Mouse (Mus musculus) testis, postnatal 10 days (tissue): ENCODE results near the gene Ccnb1.
"Not testable (repeated sequence)": the region's sequence is repeated elsewhere in the genome, so short reads cannot be mapped to it uniquely, and the experiment has no call there.

ENCODE experiments used
- DNase-seq: peaks from one replicate; pipeline ENCODE4 v3.0.0; 2021; ENCODE audit warnings: low spot score

Gene Ccnb1

DNA sequence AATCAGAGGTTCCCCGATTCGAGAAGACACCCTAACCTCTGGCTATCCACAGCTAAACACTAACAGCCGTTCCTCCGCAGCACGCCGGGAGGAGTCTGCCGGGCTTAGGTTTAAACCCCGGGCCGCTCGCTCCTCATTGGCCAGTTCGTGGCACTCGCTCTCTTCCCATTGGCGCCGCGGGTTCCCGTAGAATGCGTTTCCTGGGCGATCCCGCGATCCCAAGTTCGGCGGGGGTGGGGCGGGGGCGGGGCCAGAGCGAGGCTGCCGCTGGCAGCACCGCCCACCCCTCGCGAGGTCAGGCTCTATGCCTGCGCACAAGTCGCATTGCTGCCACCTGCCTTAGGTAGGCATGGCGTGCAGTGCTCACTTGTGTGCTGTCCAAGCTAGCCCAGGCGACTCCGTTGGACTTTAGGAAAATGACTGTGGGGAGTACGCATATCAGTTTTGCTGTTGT is at the start of gene Ccnb1:
Gene Ccnb1, minus strand, starts transcription at position 157 of the 454 bp plus-strand sequence.
- DNase-seq = peak; percentile 94

DNA sequence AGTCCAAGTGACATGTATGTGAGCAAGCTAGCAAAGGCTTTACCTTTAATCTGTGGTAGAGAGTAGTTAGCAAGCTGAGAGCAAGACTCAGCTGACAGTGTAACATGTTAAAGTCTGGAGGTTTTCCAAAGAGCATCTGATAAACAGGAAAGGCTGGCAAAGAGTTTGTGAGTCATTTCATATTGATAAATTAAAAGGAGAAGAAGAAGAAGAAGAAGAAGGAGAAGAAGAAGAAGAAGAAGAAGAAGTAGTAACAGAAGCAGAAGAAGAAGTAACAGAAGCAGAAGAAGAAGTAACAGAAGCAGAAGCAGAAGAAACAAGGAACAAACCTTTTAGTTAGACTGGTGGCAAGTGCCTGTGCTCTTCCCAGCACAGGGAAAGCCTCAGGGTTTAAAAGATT is 48.4 kb upstream of the Ccnb1 start:
- no peak for DNase-seq

DNA sequence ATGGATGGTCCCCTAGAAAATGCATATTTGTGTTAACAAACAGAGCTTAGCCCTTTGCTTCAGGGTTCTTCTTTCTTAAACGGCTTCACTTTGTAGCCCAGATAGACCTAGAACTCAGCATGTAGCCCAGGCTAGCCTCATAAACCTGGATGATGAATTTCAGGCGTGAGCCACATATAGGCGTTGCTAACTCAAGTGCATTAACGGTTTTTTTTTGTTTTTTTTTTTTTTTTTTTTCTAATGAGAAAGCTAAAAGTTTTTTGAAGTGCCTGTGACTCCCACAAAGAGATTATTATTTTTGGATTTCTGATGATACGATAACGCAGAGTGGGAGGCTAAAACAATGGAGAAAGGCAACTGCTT is 47.3 kb upstream of the Ccnb1 start:
- DNase-seq = no peak

DNA sequence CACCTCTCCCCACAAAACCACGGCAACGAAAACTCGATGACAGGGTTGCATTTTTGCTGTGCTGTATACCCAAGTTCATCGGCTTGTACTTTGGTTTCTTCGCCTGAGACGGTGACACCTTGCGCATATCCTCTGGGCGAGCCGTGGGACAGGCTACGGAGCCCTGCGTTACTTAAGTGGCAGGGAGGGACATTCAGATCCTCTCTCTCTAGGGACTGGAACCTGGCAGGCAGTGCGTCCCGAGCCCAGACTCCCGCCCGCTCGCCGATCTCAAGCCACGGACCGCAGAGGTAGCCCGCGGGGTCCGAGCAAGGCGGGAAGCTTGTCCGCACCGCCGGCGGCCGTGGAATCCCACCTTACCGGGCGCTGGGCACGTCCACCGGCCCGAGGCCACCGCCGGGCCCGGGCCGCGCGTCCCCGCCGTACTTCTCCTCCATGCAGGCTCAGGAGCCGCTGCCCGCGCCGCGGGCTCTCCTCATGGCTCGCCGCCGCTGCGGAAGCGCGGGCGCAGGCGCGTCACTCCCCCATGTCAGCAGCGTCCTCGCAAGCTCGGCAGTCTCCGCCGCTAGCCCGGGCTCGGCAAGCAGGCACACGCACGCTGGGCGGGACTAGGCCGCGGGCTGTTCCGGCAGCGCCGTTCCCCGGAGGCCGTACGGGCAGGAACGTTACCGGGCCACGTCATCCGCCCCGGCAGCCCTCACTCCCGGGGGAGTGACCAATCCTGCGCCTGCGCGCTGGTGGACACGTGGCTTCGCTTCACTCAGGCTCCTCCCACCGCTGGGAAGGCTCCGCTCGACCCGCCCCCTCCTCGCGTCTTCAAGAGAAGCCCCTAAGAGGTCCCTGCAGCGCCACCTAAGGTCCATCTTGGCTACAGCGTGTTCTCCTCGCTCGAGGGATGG is 46.6 kb upstream of the Ccnb1 start, which contains the start of gene Slc30a5:
Gene Slc30a5, minus strand, starts transcription at position 687 of the 899 bp plus-strand sequence.
- DNase-seq = peak; percentile 100

DNA sequence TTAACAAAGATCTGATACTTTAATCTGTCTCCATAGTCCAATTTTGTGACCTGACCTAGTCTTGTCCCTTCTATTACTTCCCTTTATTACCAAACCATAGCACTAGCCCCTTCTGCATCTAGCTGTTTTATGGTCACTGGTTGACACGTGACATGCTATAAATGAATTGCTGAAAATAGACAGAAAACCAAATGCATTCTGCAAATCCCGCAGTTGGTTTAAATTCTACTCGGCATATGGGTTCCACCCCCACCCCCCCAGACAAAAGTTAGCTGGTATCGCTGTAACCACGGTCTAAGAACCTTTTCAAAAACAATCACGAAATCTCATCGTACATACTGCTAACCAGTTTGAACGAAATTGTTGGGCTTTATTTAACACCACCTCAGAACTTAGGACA is 45.8 kb upstream of the Ccnb1 start:
- DNase-seq = no peak

DNA sequence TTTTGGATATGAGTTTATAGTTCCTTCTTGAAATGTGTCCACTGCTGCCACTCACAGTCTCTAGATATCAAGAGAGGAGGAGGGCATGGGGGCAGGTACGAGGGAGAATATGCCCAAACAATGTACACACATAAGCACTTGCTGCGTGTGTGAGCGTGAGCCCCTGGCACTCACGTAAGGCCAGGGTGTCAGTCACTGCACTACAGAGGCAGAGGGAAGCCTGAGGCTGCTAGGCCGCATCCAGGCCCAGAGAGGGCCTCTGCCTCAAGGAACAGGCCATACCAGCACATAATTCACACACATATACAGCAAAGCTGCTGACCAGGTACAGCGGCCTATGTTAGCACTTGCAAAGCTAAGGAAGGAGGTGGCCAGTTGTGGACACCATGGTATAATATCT is 44.8 kb upstream of the Ccnb1 start:
- DNase-seq = no peak

DNA sequence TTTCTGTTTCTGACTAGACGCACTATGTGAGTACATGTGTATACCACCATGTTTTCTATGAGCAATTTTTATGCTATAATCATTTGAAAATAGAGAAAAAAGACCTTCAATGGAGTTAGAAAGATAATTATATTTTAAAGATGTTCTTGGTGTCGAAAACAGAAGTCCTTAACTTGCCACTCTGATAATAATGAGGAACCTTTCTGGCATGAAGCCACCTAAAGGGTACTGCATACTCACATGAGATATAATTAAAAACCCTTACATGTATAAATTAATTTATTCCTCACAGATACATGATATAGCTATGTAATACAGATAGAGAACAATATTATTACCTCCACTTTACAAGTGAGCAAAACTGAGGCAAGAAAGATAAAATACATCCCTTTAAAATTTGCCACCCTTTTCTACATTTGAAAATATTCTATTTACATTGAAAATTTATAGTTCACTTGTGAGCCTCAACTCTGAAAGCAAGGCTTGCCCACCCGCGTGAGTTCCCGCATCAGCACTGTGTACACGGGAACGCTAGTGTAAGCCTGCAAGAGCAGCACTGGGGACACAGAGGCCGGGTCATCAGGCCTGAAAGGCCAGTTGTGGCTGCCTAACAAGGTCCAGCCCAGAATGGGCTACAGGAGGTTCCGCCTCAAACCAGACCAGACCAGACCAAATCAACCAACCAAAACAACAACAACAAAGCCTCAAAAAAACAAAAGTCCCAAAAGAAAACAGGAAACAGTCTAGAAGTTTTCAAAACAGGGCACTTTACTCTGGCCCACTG is 39.4 kb upstream of the Ccnb1 start:
- no peak for DNase-seq

DNA sequence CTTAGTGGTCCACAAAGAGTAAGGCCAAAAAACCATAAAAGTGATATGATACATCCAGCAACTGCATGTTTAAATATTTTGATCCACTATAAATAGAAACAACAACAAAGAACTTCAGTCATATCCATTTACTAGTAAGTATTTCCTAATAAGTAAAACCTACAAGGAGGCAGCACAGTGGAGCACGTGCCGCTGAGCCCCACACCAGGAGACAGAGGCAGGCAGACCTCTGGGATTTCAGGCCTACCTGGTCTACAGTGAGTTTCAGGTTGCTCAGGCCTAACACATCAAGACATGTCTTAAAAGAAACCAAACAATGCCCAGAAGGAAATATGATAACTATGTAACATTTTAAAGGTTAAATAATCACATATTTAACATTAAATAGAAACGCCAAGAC is 38.5 kb upstream of the Ccnb1 start:
- no peak for DNase-seq

DNA sequence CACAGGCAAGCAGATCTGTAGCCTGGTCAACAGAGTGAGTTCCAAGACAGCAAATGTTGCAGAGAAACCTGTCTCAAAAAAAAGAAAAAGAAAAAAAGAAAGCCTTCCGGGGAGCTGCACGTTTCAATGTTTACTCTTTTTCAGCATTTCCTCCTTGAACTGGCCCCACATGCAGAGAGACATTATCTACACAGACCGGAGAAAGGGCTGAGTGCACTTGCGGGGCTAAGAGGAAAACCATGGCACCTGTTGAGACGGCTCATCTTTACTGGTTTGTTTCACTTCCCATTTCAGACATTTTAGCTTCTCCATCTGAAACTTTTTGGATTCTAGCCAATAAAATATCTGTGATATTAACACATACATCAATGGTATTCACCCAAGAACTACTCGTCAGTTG is 37.9 kb upstream of the Ccnb1 start:
- no peak for DNase-seq

DNA sequence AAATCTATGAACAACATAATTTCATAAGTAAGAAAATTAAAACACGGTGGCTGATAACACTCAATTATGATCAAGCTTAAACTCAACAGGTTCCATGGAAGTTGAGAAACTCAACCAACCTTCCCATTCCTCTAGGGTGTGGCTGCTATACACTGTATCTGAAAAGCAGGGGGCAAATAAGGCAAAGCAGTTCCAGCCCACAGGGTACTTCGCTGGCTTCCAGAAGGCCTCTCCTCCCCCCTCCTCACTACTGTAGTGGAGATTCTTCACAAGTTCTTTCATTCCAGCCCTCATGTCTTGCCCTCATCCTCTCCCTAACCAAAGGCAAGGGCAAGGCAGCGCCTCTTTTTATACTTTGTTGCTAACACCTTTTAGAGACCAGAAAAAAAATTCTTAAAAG is 37.5 kb upstream of the Ccnb1 start:
- DNase-seq = no peak

DNA sequence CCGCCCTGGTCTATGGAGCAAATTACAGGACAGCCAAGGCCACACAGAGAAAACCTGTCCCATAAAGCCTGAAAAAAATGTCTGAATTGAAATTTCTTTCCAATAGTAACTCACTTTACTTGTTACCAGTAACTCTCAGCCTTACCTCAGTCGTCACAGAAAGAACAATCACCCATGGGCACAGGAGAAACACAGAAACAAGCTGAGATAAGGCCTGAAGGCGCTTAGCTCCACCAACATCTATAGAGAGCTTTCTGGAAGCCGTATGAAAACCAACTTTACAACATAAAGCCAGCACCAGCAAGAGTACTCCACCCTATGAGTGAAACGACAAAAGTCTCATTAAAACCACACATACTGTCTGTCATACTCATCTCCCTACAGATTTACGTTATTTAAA is 28.1 kb upstream of the Ccnb1 start:
- no peak for DNase-seq

DNA sequence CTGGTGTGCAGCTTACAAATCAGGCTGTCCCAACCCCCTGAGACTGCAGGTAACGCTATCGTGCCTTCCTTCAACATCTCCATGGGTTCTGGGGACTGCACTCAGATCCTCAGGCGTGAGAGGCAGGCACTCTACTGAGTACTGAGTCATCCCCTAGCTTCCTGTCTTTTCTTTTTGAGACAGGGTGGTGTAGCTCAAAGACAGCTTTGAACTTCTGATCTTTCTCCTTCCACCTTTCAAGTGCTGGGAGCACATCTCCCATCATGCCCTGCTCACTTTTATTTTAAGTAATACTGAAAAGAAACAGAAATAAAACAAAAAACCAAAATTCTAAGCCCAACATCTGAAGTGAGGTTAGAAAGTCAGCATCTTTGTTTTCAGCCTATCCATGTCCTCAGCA is 19.4 kb upstream of the Ccnb1 start:
- no peak for DNase-seq

DNA sequence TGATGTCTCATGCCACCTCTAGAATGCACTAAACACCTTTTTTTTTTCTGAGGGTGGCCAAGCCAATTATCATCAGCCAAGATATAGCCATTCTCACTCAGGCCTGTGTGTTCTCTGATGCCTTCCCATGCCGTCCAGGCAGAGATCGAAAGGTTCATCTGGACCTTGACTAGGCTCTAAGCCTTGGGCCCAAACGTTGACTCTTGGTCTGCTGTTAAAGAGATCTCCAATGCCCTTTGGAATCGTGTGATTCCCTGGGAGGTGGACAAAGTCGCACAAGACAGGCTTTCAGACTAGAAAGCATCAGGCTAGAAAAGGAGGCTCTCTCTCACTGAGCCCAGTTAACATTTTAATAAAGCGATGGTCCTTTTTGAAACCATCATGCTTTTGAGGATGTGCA is 10.8 kb upstream of the Ccnb1 start:
- no peak for DNase-seq

DNA sequence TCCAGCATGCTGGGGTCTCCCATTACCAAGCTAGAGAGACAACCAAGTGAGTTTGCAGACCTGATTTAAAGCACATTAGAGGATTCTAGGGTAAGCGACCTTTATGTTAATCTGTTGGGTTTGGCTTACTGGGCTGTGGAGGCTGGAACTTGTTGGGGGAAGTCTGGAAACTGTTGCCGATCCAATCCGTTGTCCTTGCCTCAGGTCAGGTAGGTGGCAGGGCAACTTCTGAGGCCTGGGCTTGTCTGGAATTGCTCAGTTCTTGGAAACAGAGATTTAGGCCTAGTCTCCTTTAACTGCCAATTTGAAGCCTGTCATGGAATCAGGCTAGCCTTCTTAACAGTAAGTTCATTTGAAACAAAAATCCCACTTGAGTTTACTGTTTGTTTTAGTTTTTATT is 2.7 kb upstream of the Ccnb1 start:
- no peak for DNase-seq

DNA sequence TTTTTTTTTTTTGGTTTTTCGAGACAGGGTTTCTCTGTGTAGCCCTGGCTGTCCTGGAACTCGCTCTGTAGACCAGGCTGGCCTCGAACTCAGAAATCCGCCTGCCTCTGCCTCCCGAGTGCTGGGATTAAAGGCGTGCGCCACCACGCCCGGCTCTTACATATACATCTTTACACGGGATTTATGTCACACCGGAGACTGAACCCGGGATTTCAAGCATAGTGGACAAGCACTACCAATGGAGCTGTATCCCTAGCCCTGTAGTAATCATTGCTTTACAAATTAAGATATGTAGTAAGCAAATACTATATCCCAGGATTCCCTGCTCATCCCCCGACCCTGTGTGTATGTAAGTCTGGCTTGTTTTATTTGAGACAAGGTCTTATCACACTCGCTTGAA is 1.7 kb upstream of the Ccnb1 start:
- not testable (repeated sequence) for DNase-seq

DNA sequence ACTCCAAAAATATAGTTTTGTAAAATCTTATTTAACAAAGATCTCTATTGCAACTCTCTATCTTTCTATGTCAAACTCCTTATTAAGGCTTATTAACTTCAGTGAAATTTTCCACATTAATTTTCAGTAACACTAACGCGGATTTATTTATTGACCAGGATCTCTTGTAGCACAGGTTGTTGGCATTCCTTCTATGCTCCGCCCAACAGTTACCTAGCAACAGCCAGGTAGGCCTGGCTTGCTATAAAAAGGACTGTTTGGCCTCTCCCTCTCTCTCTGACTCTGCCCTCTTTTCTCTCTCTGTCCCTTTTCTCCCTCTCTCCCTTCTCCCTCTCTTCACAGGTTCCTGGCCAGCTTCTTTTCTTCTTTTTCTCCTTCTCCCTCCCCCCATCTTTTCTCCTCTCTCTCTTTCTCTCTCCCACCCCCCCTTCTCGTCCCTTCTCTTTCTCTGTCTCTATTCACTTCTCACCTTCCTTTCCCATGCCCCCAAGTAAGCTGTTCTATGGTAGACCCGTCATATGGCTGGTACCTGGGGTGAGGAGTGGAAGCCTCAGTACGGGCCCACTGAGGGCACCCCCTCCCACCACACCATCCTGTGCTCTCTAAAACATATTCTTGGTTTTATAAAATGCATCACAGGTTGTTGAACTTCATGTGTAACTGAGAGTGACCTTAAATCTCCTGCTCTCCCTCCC is 1.1 kb upstream of the Ccnb1 start:
- DNase-seq = no peak

DNA sequence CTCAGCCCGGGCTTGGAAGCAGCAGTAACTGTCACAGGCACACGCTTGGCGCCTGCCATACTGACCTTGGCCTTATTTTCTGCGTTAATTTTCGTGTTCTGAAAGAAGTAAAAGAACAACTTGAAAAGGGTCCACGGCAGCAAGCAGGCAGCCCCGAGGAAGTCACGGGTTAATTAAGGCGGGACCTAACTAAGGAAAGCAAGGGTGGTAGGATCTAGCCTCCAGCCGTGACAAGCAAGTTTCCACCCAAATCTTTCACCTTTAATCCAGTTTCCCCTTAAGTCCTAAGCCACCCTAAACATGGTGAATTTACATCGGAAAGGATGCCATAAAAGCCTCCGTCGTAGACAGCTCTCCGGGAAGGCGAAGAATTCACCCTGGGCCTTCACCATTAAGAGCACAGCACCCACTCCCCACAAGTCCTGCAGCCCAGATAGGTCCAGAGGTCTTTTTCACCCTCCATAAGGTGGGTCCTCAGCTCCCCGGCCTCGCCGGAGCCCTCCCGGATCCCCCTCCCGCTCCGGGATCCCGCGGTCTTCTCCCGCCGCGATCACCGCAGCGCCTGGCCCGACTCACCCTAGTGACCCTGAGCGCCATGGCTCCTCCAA is 460 bp downstream of the Ccnb1 start:
- DNase-seq = no peak

DNA sequence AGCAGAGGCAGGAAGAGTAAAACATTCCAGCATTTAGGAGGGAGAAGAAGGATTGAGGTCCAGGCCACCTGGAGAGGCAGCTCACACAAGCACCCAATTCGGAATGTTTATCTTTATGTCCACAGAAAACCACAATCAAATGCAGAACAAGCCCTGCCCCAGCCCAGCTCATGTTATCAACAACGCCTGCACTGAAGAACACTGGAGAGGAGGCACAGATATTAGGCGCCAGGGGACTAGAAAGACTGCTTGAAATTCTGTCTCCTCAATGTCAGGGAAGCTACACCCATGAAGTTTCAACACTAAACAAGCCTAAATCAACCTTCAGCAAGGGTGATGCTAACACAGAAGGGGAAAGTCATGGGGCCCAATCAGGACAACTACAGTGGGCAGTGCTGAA is 8.9 kb downstream of the Ccnb1 start:
- DNase-seq = no peak

DNA sequence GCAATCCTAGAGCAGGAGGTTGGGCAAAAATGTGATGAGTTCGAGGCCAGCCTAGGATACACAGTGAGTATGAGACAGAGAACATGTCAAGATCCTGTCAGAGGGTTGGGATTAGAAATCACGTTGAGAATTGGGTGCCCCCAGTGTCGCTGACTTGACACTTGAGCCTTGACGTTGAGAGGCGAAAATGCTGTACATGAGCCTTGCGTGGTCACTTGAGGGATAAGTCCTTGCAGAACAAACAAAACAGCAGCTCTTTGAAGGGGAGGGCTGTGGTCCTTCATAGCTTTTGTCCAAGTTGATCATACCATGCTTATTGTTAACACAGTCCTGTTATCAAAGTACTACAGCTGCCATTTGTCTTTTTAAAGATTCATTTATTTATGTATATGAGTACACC is 9.7 kb downstream of the Ccnb1 start:
- DNase-seq = no peak

DNA sequence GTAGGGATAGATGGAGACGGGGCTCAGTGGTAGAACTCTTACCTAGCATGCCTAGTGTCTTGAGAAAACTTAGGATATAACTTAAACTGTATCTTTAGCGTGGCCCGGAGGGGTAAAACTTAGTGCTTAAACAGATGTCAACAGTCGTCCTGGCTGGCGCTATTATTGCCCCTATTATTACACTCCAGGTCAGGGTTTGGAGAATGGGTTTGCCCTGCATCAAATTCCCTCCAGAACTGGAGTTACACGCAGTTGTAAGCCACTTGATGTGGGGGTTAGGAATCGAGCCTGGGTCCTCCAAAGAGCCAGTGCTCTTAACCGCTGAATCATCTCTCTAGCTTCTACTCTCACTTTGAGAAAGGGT is 10.3 kb downstream of the Ccnb1 start:
- DNase-seq = no peak

DNA sequence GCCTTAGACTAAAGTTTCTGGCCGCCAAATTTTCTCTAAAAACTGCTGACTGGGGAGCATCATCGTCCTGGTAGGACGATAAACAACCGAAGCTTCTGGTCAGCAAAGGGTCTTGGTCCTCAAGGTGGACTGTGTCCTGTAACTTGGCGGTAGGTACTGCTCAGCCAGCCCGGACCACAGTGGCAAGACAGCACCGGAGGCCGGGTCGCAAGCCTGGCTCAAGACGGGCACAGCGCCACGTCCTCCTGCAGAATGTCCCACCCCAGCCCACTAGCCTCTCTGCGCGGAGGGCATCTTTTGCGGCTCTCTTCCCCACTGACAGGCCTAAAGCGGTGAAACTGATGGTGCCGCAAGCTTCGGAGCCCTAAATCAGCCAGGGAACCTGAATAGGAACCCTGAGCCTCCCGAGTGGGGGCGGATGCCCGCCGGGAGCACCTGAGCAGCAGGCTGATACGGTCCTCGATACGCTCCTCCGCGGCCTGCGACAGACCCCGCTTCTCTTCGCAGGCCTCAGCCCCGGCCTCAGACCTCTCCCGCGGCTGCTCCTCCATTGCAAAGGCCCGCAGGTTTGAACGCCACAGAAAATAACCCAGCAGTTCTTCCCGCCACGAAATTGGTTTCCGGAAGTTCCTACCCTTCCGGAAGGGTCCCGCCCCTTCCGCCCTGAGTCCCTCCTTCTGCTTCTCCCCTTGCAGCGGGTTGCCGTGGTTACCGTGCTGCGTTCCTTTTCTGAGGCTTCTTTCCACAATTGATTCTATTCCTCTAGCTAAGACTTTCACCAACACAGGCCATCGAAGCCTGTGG is 10.9 kb downstream of the Ccnb1 start, which contains the start of gene Cenph:
Gene Cenph, minus strand, starts transcription at position 648 of the 804 bp plus-strand sequence.
- DNase-seq = peak; percentile 91
